Mouse (Mus musculus) layer of hippocampus, adult 9-11 months (tissue): ENCODE measurements around the gene Hoxb9.

Experiments used
- DNase-seq: peaks from one replicate; pipeline ENCODE4 v3.0.0; 2022

The Hoxb9 gene

DNA sequence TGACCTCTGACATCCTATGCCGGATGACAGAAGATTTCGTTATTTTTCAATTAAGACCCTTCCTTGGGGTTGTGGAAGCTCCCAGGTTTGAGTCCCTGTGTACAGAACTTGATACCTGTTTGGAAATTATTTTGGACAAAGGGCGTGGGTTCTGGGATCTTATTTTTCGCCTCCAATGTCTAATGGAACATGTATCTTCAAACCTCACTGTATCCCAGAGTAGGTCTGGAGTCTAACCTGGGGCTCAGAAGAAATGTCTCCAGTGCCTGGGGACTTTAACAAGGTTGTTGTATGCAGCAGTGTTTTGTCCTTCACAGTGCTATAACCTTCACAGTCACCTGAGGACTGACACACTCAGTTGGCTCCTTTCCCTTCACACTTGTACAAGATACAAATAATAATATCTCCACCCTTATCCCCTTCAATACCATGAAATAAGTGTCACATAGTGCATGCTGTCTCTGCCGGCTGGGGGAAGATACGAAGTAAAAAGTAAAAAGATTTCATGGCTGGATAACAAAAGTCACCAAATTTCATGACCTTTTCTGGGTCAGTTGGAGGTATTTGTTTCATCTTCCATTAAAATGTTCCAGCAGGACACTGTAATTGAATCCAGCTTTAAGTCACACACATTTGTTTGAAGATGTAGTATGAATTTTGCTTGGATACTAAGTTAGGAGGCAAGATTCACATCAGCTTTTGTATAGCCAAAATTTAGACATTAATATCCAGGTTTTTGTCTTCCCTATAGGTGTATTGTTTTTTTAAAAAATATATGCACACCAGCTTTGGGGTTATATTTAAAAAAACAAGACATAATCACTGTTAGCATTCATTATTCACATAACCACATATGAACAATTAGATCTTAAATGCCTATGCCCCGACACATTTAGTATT, 4.0 kb upstream of the Hoxb9 start:
- no peak for DNase-seq

DNA sequence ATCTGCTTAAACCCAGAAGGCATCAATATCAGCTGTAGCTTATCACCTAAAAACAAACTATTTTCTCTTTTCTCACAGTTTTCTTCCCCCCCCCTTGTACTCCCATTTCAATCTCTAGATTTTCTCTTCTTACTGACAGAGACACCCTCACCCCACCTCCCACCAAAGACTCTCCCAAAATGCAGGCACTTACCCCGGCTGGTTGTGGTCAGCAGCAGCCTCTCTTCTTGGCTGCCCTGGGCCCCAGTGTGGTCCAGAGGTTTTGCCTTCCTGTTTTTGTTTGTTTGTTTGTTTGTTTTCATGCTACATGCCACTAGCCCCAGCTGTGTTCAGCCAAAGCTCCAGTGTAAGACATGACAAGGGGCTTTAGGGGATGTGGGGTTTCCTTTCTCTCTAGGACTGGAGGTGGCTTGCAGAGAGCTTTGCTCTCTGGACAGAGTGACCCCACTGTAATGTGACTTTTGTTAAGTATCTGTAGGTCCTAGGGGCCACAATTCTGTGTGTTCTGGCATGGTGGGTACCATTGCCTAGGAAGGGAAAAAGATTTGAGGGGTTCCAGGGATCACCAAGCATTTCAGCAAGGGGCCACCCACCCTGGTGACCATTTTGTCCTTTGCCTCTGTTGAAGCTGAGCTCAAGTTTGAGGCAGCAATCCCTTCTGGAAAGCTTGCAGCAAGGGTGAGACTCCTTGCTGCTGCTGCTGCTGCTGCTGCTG, 3.1 kb upstream of the Hoxb9 start:
- DNase-seq: no peak

DNA sequence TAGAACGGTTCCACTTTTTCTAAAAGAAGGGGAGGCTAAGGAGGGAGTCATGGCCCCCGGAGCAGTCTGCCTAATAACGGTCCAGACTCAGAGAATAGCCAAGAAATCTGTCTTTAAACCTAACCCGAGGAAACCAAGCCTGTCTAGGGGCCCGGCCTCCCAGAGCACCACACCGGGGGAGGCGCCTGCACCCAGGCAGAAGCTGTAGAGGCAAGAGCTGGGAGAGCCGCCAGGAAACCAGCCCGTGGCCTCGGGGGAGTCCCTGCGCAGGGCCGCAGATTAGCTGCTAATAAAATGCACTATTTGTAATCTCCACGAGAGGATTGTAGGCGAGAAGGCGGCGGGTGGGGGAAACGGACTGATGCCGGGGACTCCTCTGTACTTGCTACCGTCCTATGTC, 1.4 kb upstream of the Hoxb9 start:
- no peak for DNase-seq

DNA sequence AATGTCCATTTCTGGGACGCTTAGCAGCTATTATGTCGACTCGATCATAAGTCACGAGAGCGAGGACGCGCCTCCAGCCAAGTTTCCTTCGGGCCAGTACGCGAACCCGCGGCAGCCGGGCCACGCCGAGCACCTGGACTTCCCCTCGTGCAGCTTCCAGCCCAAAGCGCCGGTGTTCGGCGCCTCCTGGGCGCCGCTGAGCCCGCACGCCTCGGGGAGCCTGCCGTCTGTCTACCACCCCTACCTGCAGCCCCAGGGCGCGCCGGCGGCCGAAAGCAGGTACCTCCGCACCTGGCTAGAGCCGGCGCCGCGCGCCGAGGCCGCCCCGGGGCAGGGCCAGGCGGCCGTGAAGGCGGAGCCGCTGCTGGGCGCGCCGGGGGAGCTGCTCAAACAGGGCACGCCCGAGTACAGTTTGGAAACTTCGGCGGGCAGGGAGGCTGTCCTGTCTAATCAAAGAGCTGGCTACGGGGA, 319 bp downstream of the Hoxb9 start:
- DNase-seq: no peak

DNA sequence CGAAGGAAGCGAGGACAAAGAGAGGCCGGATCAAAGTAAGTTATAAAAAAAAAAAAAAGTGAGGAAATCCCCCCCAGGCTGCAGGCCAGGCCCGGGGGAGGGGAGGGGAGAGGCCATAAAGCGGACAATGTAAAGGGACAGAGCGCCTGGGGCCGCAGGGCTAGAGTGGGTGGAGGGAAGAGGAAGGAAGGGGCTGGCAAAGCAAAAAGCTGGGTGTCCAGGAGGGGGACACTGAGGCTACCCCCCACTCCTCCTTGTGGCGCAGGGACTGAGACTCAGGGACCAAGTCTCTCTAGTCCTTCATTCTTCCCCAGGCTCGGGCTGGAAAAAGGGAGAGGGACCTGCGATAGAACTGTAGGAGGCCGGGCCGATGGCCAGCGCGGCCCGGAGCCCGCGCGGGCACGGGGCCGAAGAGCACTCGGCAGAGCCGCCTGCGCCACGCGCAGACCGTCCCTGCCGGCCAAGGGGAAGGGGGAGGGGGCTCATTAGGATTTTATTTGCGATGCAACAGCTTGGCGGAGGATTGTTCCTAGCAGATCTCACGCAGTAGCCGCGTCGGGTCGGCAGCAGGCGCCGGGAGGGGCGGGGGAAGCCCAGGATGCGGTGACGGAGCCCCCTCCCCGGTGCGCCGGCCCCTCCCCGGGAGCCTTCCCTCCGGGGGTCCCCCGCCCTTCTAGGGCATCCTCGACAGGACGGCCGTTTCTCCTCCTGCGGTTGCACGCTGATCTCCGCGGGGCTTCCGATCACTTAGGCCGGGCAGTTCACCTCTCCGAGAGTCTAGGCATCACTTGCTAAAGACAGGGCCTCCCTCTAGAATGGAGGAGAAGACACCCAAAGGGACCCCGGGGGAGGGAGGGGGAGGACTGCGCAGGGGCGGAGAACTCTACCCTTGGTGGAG, 1.0 kb downstream of the Hoxb9 start:
- DNase-seq: no peak

DNA sequence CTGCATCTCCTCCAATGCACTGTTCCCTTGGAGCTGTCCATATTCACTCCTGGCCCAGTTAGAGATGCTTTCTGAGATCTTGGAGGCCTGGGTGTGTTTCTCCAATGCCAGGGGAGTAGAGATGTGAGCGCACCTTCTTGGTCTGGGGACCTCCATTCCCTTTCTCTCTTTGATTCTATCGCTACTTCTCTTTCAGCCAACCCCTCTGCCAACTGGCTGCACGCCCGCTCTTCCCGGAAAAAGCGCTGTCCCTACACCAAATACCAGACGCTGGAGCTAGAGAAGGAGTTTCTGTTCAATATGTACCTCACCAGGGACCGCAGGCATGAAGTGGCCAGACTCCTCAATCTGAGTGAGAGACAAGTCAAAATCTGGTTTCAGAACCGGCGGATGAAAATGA, 3.2 kb downstream of the Hoxb9 start:
- DNase-seq: no peak

DNA sequence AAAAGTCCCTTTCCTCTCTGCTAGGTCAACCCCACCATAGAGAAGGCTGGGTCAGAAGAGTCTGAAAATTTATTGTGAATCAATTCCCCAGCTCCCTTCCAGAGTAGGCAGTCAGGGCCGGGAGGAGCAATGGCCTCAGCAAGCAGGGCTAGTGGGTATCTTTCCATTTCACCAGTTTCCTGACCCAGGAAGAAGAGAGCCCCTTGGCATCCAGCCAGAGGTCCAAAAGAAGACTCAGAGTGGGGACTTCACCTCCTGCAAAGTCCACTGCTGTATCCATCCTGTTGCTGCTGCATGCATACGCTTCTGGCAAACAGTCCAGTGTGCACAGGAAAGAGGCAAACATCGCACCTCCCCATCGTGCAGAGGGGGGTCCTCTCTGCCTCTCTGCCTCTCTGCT, 4.6 kb downstream of the Hoxb9 start:
- DNase-seq: no peak

DNA sequence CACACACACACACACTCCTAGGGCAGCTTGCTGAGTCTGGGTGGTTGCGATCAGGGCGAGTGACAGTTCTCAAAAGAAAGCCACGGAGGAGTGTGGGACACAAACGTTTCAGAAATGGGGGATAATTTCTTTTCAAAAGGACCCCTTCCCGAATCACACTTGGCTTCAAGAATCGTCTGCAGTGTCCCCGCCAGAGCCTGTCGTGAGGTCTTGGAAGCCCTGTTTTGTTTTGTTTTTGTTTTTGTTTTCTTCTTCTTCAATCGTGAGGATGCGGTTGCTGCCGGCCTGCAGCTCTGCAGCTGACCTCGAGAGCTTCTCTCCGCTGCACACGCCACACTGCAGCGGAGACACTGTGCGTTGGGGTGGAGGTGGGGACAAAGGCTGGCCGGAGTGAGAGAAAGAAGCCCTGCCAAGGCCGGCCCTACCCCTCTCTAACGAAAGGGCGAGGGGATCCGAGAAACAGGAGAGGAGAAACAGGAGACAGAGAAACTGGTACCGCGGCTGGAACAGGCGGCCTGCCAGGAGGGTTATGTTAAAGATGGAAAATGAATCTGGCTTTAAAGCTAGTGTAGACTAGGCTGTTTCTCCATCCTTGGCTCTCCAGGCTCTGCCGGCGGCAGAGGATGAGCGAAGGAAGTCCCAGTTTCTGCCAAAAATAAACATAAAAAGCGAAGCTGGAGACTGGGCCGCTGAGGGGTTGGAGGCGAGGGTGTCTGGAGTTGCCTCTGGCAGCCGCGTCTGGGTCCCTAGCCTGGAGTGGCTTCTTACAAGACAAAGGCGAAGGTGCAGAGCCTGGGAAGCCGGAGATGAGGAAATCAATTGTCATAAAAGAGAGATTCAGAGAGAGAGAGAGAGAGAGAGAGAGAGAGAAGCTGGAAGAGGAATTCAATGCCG, 6.1 kb downstream of the Hoxb9 start:
- no peak for DNase-seq

DNA sequence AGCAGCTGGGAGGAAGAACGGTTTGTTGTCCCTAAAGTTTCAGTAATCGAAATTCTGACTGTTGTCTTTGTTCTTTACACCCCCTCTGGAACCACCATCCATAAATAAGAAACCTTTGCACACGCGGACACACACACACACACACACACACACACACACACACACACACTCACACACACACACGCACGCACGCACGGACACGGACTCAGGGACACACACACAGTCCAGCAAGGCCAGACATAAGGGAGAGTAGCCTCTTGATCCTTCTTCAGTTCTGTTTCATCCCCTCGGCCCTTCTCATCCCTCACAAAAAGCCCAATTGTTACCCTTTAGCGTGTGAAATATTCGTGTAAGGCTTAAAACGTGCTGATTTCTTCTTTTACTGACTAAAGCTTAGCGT, 7.1 kb downstream of the Hoxb9 start:
- DNase-seq: no peak

DNA sequence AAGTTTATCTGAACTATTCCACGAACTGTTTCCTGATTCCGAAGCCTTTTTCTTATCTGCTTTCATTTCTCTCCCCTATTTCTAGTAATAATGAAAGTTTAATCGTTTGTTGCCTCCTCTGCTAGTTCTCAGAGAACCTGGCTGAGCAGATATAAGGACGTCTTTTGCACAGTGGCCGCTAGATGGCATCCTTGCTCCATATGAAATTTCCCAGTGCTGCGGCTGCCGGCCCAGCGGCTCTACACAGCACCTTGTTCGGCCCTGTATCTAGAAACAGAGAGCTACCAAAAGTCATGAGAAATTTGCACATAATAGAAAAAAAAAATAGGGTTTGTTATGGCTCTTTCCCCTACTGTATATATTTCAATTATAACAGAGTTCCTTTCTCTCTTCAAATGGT, 7.5 kb downstream of the Hoxb9 start:
- peak; percentile 65 for DNase-seq

DNA sequence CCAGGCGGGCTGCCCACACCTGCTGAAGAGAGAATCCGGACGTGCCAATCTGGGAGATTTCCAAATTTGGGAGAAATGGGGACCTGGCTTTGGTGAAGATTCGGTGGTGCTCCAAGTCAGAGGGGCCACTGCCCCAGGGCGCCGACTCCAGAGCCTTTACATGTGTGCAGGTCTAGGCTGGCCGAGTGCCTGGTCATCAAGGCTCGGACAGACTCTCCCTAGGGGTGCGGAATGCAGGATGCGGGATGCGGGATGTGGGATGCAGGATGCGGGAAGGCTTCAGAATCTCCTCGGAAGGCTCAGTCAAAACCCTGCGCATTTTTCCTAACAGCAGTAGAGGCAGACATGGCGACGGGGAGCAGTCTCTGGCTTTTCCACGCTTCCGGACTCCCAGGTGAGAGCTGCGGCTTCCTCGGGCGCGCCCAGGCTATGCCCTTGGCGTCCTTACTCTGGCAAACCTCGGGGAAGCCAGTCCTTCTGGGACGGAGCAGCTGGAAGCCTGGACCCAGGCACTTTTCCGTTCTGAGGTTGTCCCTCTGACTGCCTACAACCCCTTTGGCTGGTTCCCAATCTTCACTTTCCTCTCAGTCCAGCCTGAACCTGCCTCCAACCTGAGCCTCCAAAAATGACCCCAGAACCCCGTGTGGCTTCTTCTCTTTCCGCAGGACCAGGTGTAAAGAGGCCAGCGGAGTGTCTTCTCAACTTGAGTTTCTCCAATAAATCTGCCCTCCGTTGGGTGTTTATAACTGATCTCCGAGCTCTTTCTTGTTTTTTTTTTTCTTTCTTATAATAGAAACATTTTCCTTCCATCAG, 8.4 kb downstream of the Hoxb9 start:
- no peak for DNase-seq

DNA sequence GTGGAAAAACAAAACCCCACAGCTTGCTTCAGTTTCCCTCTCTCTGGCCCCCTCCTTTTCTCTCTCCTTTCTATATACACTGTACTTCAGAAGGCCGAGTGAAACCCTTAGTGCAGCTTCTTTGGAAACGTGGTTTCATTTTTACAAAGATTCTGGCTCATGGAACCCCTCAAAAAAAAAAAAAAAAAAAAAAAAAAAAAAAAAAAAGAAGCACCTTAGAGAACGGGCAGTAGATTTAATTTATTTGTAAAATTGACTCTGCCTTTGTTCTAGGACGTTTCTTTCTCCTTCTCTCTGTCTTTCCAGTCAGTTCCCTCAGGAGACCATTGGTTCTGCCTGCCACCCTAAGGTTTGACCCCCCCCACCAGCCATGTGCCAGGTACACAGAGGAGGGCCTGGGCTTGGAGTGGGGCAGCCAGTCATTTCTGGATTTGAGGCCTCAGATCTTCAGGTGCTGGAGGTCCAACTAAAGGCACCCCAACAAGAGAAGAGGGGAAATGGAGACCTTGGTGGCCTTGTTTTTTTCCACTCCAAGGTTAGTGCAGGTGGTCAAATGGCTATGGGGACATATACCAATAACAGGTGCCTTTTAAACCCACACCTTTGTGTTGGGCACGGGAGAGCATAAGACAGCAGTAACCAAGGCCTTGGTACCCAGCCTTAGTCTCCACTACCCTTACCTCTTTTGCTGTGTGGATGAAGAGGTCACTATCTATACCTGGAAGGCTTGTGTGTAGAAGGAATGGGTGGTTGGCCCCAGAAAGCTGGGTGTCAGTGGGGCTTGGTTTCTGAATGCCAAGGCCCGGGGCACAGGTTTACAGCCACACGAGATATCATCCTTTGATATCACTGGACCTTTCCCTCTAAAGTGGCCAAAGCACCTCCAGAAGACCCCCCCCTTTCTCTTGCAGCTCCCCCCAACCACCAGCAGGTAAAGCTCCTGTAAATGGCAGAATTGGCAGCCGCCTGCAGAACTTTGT, 9.4 kb downstream of the Hoxb9 start:
- no peak for DNase-seq

DNA sequence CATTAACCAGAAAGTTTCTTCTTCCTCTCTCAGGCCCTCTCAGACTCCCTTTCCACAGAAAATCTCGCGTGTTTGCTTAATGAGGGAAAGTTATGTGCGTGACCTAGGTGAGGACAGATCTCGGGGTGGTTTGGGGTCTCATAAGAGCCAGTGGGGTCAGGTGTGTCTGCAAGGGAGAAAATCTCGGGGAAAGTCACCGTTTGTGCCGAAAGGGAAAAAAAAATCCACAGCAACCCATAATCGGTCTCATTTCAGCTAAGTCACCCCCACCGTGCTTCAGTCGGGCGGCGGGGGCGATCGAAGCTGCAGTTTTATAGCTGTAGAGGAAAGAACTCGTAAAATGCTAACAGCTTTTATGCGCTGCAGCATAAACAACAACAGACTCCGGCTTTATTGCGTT, 10.1 kb downstream of the Hoxb9 start:
- DNase-seq: no peak

DNA sequence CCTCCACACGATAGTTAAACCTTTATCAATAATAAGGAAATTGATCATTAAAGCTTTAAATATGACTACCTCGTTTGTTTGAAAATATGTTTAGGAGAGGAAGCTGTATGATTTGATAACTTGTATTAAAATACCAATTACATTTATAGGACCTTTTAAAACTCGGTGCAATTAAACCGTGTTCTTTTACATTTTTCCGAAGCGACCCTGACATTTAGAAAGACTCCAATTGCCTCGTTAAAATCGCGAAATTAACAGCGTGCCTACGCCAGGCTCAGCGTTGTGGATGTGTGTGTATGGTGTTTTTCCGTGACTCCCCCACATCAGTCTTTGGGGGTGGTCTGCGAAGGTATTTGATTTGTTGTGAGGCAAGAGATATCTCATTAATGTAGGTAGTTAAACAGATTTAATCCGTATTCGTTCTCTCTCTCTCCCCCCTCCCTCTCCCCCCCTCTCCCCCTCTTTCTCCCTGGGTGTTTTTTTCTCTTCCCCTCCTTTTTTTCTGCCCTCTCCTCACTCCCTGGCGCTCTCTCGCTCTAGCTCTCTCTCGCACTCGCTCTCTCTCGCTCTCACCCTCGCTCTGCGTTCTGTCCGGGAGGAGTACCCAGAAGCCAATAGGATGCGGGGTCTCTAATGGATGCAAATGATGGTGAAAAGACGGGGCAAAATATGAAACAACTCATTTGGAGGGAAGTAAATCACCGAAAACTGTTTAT, 10.8 kb downstream of the Hoxb9 start, which contains the start of gene Hoxb8:
Gene Hoxb8 (plus strand): TSS at position 51 of the 716 bp plus-strand sequence.
- no peak for DNase-seq

DNA sequence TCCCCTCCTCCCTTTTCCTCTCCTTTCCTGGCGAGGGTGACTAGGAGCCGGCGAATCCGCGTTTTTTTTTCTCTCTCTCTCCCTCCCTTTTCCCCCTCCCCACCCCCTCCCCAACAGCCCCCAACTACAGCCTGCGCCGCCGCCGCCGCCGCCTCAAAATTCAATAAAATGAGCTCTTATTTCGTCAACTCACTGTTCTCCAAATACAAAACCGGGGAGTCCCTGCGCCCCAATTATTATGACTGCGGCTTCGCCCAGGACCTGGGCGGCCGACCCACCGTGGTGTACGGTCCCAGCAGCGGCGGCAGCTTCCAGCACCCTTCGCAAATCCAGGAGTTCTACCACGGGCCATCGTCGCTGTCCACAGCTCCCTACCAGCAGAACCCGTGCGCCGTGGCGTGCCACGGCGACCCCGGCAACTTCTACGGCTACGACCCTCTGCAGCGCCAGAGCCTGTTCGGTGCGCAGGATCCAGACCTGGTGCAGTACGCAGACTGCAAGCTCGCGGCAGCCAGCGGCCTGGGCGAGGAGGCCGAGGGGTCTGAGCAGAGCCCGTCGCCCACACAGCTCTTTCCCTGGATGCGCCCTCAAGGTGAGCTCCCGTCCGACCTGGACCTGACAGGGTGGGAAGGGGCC, 11.7 kb downstream of the Hoxb9 start:
- DNase-seq: no peak

DNA sequence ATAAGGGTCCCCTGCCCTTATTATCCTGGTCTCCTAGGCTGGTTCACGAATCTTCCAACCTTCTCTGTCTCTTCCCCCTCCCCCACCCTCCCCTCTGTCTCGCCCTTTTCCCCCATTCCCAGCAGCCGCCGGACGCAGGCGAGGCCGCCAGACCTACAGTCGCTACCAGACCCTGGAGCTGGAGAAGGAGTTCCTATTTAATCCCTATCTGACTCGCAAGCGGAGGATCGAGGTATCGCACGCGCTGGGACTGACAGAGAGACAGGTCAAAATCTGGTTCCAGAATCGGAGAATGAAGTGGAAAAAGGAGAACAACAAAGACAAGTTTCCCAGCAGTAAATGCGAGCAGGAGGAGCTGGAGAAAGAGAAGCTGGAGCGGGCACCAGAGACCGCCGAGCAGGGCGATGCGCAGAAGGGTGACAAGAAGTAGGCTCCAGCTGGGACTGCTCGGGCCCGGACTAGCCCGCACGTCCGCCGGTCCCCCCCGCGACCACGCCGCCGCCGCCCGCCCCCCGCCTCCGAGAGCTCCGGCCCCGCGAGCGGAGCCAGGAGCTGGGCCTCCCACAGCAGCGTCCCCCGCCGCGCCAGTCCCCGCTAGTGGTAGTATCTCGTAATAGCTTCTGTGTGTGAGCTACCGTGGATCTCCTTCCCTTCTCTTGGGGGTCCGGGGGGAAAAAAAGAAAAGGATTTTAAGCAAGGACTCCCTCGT, 12.9 kb downstream of the Hoxb9 start:
- no peak for DNase-seq

DNA sequence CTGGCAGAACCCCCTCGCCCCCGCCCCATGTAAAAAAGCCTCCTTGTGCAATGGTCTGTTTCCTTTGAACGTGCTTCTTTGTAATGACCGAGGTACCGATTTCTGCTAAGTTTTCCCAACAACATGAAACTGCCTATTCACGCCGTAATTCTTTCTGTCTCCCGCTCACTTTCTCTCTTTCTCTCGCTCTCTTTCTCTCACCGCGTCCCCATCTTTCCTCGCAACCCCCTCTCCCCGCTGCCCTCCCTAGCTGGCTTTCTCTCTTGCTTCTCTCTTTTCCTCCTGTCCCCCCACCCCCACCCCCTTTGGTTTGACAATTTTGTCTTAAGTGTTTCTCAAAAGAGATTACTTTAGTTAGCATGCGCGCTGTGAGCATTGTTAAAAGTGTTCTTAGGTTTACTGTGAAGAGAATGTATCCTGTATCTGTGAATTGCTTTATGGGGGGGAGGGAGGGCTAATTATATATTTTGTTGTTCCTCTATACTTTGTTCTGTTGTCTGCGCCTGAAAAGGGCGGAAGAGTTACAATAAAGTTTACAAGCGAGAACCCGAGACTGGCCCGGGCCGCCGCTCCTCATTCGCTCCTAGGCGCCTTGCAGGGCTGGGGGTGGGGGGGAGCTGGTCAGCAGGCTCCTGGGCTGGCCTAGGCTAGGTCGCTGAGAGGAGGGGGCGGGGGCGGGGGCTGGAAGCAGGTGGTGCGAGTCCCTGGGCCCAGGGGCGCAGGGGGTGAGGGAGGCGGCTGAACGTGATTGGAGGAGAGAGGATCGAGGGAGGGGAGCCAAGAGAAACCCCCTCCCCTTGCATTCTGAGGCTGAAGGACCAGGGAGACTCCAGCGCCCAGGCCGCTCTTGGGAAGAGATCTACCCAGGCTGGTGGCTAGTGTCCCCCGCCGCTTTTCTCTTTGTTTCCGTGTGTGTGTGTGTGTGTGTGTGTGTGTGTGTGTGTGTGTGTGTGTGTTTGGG, 13.8 kb downstream of the Hoxb9 start:
- DNase-seq: no peak
